8 mouse cellular contexts compared by ENCODE assay signal in genomic region chr16:17208389-17209361, GRCm38 (mm10). TPM values are rescaled to one million over a fixed set of nuclear protein-coding genes. Genes with fewer than 3 reads are reported as not detected.
DNase-seq lines count a peak whose midpoint lies in the region; ATAC-seq and TF ChIP-seq lines count a peak whose summit lies in the region.

Gene Rimbp3 (plus strand): TSS chr16:17208603.

- no peaks in the 10 kb centered on the region for H3K27me3 ChIP-seq in MEL (ENCODE audit: control insufficient read depth in 1 of 2, insufficient read depth in 2 of 2, low read length in 2 of 2)
- H3K27me3 ChIP-seq in lung, embryonic 15.5 days, result peaks cover 50% of the 10 kb centered on the region
- H3K27me3 ChIP-seq in thymus, adult 2 months (ENCODE audit: control insufficient read depth, insufficient read depth, low read length), result no peaks in the 10 kb centered on the region

- no peaks in the 10 kb centered on the region for H3K9me3 ChIP-seq in MEL (replicated peaks; ENCODE audit: insufficient read depth, low read length)
- H3K9me3 ChIP-seq in lung, embryonic 15.5 days, result no peaks in the 10 kb centered on the region

- peaks cover 3% of the 10 kb centered on the region; the same call in 1 of the 2 replicates for H3K79me2 ChIP-seq in MEL (ENCODE audit: control insufficient read depth, insufficient read depth, low read length, poor library complexity)

- peak; percentile 87 to 94 (median 91) for TF ChIP-seq CTCF in MEL (IDR thresholded peaks at IDR 0.05 in 2 of 3, conservative IDR thresholded peaks at IDR 0.05 in 1 of 3; ENCODE audit: control insufficient read depth in 1 of 3, insufficient read depth in 1 of 3, low read depth in 2 of 3, low read length in 3 of 3, poor library complexity in 1 of 3, severe bottlenecking in 1 of 3)
- peak; percentile 93 for TF ChIP-seq CTCF in thymus, adult 2 months (IDR thresholded peaks at IDR 0.05; ENCODE audit: borderline replicate concordance, control insufficient read depth, extremely low read depth, insufficient read depth, low read length, poor library complexity)

- H3K36me3 ChIP-seq in MEL (ENCODE audit: control insufficient read depth in 1 of 2, insufficient read depth in 2 of 2, low read length in 2 of 2), result 0 out of 4 replicates have a peak, but pooled peaks cover 0 to 3% of the 10 kb centered on the region in 2 experiments
- no peaks in the 10 kb centered on the region for H3K36me3 ChIP-seq in lung, embryonic 15.5 days
- H3K36me3 ChIP-seq in thymus, adult 2 months (ENCODE audit: control insufficient read depth, insufficient read depth, low read length), result no peaks in the 10 kb centered on the region

- under 1% methylated on average over 85 of the region's 85 CpGs for WGBS in lung, embryonic 15.5 days
- WGBS in thymus, adult 2 months, result under 1% methylated on average over 85 of the region's 85 CpGs

- peaks cover 2 to 7% of the 10 kb centered on the region in 2 experiments; a peak in 1 of 4 replicates for H3K4me1 ChIP-seq in MEL (ENCODE audit: control insufficient read depth in 1 of 2, insufficient read depth in 2 of 2, low read length in 2 of 2)
- H3K4me1 ChIP-seq in lung, embryonic 15.5 days, result peaks cover 20% of the 10 kb centered on the region
- H3K4me1 ChIP-seq in thymus, adult 2 months (replicated peaks; ENCODE audit: control insufficient read depth, insufficient read depth, low read length), result peaks cover 17% of the 10 kb centered on the region

- 0 out of 4 replicates have a peak, but pooled peaks have one; percentile 25 to 37 for TF ChIP-seq EP300 in MEL (IDR thresholded peaks at IDR 0.05; ENCODE audit: low read depth in 1 of 2, low read length in 2 of 2)

- peak within 1 kb of the TSS; percentile 20 for H3K27ac ChIP-seq in MEL (ENCODE audit: control insufficient read depth, low read depth, low read length)
- H3K27ac ChIP-seq in lung, embryonic 15.5 days, result no peak within 1 kb of the TSS
- H3K27ac ChIP-seq in thymus, adult 2 months (ENCODE audit: control insufficient read depth, insufficient read depth, low read length), result no peak within 1 kb of the TSS

- TF ChIP-seq POLR2A in MEL (IDR thresholded peaks at IDR 0.05; ENCODE audit: control insufficient read depth in 1 of 2, insufficient read depth in 1 of 2, low read depth in 1 of 2, low read length in 2 of 2, poor library complexity in 1 of 2), result peak; percentile 53 to 58
- TF ChIP-seq POLR2A in thymus, adult 2 months (IDR thresholded peaks at IDR 0.05; ENCODE audit: control insufficient read depth, extremely low read depth, insufficient read depth, low read length, poor library complexity), result 0 out of 2 replicates have a peak, but pooled peaks have one; percentile 47

- H3K4me2 ChIP-seq in lung, embryonic 15.5 days, result peak within 1 kb of the TSS; percentile 99

- peak within 1 kb of the TSS; percentile 77 for H3K9ac ChIP-seq in MEL (ENCODE audit: control insufficient read depth, low read depth, low read length, poor library complexity, severe bottlenecking)
- peak within 1 kb of the TSS; percentile 41 for H3K9ac ChIP-seq in lung, embryonic 15.5 days

- DNase-seq in MEL (ENCODE audit: low read depth, low spot score), result peak; percentile 92
- peak; percentile 75 for DNase-seq in cerebellum, adult 8-10 months
- peak; percentile 94 for DNase-seq in forelimb bud, embryonic 11.5 days (ENCODE audit: low read depth, low spot score)
- DNase-seq in layer of hippocampus, adult 9-10 months (ENCODE audit: low spot score), result peak; percentile 63
- DNase-seq in ovary, adult 18-20 months (ENCODE audit: low spot score), result peak; percentile 56
- DNase-seq in thymus, adult 2 months, result peak; percentile 83

- TF ChIP-seq RAD21 in MEL (IDR thresholded peaks at IDR 0.05; ENCODE audit: low read depth, low read length), result peak; percentile 44

- peak within 1 kb of the TSS; percentile 72 to 79 for H3K4me3 ChIP-seq in MEL (ENCODE audit: control insufficient read depth in 1 of 2, insufficient read depth in 1 of 2, low read depth in 2 of 2, low read length in 2 of 2)
- peak within 1 kb of the TSS; percentile 51 for H3K4me3 ChIP-seq in lung, embryonic 15.5 days
- peak within 1 kb of the TSS; percentile 73 for H3K4me3 ChIP-seq in thymus, adult 2 months (ENCODE audit: control insufficient read depth, insufficient read depth, low read length)

- ATAC-seq in hematopoietic stem cell, adult 5-6 weeks (replicated peaks in 1 of 2; ENCODE audit: insufficient read depth in 1 of 2, low FRiP score in 2 of 2, low TSS enrichment in 1 of 2, low read depth in 1 of 2, poor library complexity in 2 of 2, severe bottlenecking in 2 of 2), result peak; percentile 50 to 61
- ATAC-seq in lung, embryonic 15.5 days (ENCODE audit: borderline replicate concordance, extremely low read depth, low FRiP score, low TSS enrichment), result peak; percentile 78

TF ChIP-seq in MEL, 35 proteins besides CTCF, POLR2A, EP300 and RAD21:
- TF ChIP-seq SIN3A (IDR thresholded peaks at IDR 0.05; ENCODE audit: low read length), result peak; percentile 53; the same call in 1 of the 2 replicates
- no peak; the same call in 1 of the 2 replicates for TF ChIP-seq MXI1 (IDR thresholded peaks at IDR 0.05; ENCODE audit: low read depth, low read length)
- no peak for TF ChIP-seq E2F4 (IDR thresholded peaks at IDR 0.05; ENCODE audit: borderline replicate concordance, low read depth, low read length)
- TF ChIP-seq MAZ (IDR thresholded peaks at IDR 0.05; ENCODE audit: low read depth, low read length), result no peak
- TF ChIP-seq ELF1 (IDR thresholded peaks at IDR 0.05; ENCODE audit: low read depth, low read length), result peak; percentile 76
- no peak for TF ChIP-seq JUND (IDR thresholded peaks at IDR 0.05; ENCODE audit: low read depth, low read length)
- peak; percentile 22; the same call in 1 of the 2 replicates for TF ChIP-seq ETS1 (IDR thresholded peaks at IDR 0.05; ENCODE audit: low read depth, low read length)
- TF ChIP-seq MYB (IDR thresholded peaks at IDR 0.05; ENCODE audit: low read depth, low read length), result 0 out of 2 replicates have a peak, but pooled peaks have one; percentile 41
- no peak for TF ChIP-seq POLR2AphosphoS5 (IDR thresholded peaks at IDR 0.05; ENCODE audit: borderline replicate concordance, low read depth, low read length)
- no peak for TF ChIP-seq MAFK (IDR thresholded peaks at IDR 0.05; ENCODE audit: borderline replicate concordance, low read depth, low read length)
- TF ChIP-seq USF1 (IDR thresholded peaks at IDR 0.05; ENCODE audit: low read depth, low read length), result no peak
- TF ChIP-seq TAL1 (IDR thresholded peaks at IDR 0.05; ENCODE audit: low read length), result no peak
- TF ChIP-seq ZKSCAN1 (IDR thresholded peaks at IDR 0.05; ENCODE audit: low read depth, low read length), result no peak
- peak; percentile 45; the same call in 1 of the 2 replicates for TF ChIP-seq TCF12 (IDR thresholded peaks at IDR 0.05; ENCODE audit: low read depth, low read length)
- TF ChIP-seq USF2 (IDR thresholded peaks at IDR 0.05; ENCODE audit: borderline replicate concordance in 1 of 2, insufficient read depth in 1 of 2, low read depth in 1 of 2, low read length in 2 of 2), result no peak
- peak; percentile 54; the same call in 1 of the 2 replicates for TF ChIP-seq ZMIZ1 (IDR thresholded peaks at IDR 0.05; ENCODE audit: low read depth, low read length)
- TF ChIP-seq KAT2A (conservative IDR thresholded peaks at IDR 0.05; ENCODE audit: low read depth, low read length), result no peak
- no peak for TF ChIP-seq GABPA (IDR thresholded peaks at IDR 0.05; ENCODE audit: low read depth, low read length)
- TF ChIP-seq RCOR1 (IDR thresholded peaks at IDR 0.05; ENCODE audit: low read depth, low read length), result no peak; the same call in 1 of the 2 replicates
- no peak for TF ChIP-seq CHD2 (IDR thresholded peaks at IDR 0.05; ENCODE audit: low read length)
- peak; percentile 83 for TF ChIP-seq SMC3 (IDR thresholded peaks at IDR 0.05; ENCODE audit: low read depth, low read length)
- TF ChIP-seq BHLHE40 (IDR thresholded peaks at IDR 0.05; ENCODE audit: borderline replicate concordance, low read depth, low read length), result no peak
- TF ChIP-seq TBP (IDR thresholded peaks at IDR 0.05; ENCODE audit: low read depth, low read length), result no peak
- no peak for TF ChIP-seq GATA1 (IDR thresholded peaks at IDR 0.05; ENCODE audit: low read depth, low read length)
- no peak for TF ChIP-seq ZNF384 (IDR thresholded peaks at IDR 0.05; ENCODE audit: low read depth, low read length)
- no peak; the same call in 1 of the 2 replicates for TF ChIP-seq POLR2AphosphoS2 (IDR thresholded peaks at IDR 0.05; ENCODE audit: low read length)
- TF ChIP-seq MYC (IDR thresholded peaks at IDR 0.05; ENCODE audit: low read depth, low read length), result 0 out of 2 replicates have a peak, but pooled peaks have one; percentile 21
- TF ChIP-seq MAX (IDR thresholded peaks at IDR 0.05; ENCODE audit: low read length), result peak; percentile 69
- no peak for TF ChIP-seq MEF2A (IDR thresholded peaks at IDR 0.05; ENCODE audit: extremely low read depth, insufficient replicate concordance, low read depth, low read length, poor library complexity, severe bottlenecking)
- TF ChIP-seq NELFE (IDR thresholded peaks at IDR 0.05; ENCODE audit: low read depth, low read length), result peak; percentile 61
- peak; percentile 66 for TF ChIP-seq HCFC1 (IDR thresholded peaks at IDR 0.05; ENCODE audit: low read depth, low read length)
- peak; percentile 65 for TF ChIP-seq ZC3H11A (IDR thresholded peaks at IDR 0.05; ENCODE audit: low read depth, low read length)
- TF ChIP-seq CHD1 (IDR thresholded peaks at IDR 0.05; ENCODE audit: low read depth, low read length), result 0 out of 2 replicates have a peak, but pooled peaks have one; percentile 62
- 0 out of 2 replicates have a peak, but pooled peaks have one; percentile 83 for TF ChIP-seq UBTF (IDR thresholded peaks at IDR 0.05; ENCODE audit: borderline replicate concordance, insufficient read depth, low read depth, low read length)
- TF ChIP-seq NRF1 (IDR thresholded peaks at IDR 0.05; ENCODE audit: insufficient read depth, low read depth, low read length, poor library complexity, severe bottlenecking), result peak; percentile 63

RNA-seq across cellular contexts. Expression of gene Rimbp3, which starts in this region (rescaled TPM):
- total RNA-seq in MEL (2012; rRNA removed), result 0.36 and 0.62 TPM in 2 replicates
- under 1 TPM in 1 of 2 experiments, not detected in 1; 0.35 TPM for polyA plus RNA-seq in MEL (2012; ENCODE audit: insufficient read depth in 1 of 2, insufficient read length in 2 of 2, low read depth in 1 of 2, low replicate concordance in 2 of 2, missing spikeins in 1 of 2)
- 0.25 and 0.50 TPM in 2 replicates for total RNA-seq in hematopoietic stem cell, adult 5-6 weeks (2017)
- 0.21 and 0.24 TPM in 2 replicates for polyA plus RNA-seq in lung, embryonic 15.5 days (2015; fragmentation: Nextera tagmentation; extraction: Ambion mirVana)
- 0.41 and 0.51 TPM in 2 replicates for polyA plus RNA-seq in thymus, adult 2 months (2012; rRNA removed)

Comparison
In these comparisons a context has a peak if more than half of its experiments do, and no peak if none do; other contexts are left out.
1. Peak in DNase-seq, H3K4me3 ChIP-seq, H3K27ac ChIP-seq and H3K9ac ChIP-seq in MEL; RNA of the gene not detected or under 1 TPM.
2. Peak in ATAC-seq in hematopoietic stem cell, adult 5-6 weeks; RNA of the gene not detected or under 1 TPM.
3. Peak in ATAC-seq, H3K4me3 ChIP-seq, H3K9ac ChIP-seq and H3K4me2 ChIP-seq in lung, embryonic 15.5 days; RNA of the gene not detected or under 1 TPM.
4. Peak in DNase-seq and H3K4me3 ChIP-seq in thymus, adult 2 months; RNA of the gene not detected or under 1 TPM.